Mouse (Mus musculus) myocyte (in vitro differentiated cells): ENCODE results near the gene Ptpn22.

Experiments used
- E2F4 ChIP-seq: IDR thresholded peaks from one replicate; pipeline ENCODE4 v1.6.1; 2011; ENCODE audit warnings: mild to moderate bottlenecking, control low read depth, moderate library complexity; ENCODE audit not compliant: insufficient read depth
- MAX ChIP-seq: IDR thresholded peaks from one replicate; pipeline ENCODE4 v1.6.1; 2011; ENCODE audit warnings: low read depth, mild to moderate bottlenecking, control low read depth

DNA sequence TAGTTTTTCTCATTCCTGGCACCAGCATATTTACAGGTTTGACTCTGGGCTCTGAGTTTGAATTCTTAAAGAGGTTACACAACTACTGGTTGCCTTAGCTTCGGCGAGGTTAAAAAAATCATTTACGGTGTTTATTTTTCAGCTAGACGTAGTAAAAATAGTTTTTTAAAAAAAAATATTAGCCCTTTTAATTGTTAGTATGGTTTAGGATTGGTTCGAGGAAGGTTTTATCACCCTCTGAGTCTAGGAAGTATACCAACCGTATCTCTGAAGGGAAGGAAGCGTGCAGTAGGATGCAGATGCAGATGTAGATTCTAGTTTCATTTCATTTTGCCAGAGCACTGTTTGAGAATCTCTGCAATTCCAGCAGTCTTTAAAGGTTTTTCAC is 55.9 kb downstream of the Ptpn22 start:
- TF ChIP-seq E2F4, result no peak
- TF ChIP-seq MAX, result no peak
